Mouse (Mus musculus): ENCODE results near the gene 4833439L19Rik.

4833439L19Rik gene

DNA sequence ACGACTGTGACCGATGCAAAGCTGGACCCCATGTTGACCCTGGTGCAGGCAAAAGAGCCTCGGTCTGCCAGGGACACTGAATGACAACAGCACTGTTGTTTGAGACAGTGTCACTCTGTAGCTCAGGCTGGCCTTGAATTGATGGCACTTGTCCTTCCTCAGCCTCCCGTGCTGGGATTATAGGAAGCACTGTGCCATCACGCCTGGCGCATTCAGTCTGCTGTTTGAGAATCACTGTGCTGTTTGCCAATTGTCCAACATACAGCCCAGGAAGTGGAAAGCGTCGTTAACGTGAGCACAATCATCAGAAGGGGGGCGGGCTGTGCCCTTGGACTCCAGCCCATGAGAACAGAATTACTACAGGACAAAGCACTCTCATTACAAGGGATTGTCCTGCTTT is 16.9 kb upstream of the 4833439L19Rik start:
- no peak for DNase-seq (ENCODE audit: low spot score in 2 of 2)

DNA sequence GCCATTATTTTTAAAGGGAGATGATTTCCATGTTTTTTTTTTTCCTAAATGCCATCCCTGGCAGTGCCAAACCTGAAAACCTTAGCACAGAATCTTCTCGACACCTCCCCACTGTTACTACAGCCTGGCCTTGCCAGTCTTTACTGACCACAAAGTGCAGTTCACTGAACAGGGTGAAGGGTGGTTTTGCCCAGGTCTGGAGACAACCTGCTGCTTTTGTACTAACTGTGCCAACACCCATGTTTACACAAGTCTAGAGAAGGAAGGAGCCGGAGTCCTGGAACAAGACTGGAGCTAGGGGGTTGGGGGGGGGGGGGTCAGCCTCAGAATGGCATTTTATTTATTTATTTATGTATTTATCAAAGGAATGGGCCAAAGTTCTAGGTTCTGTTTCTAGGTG is 16.1 kb upstream of the 4833439L19Rik start:
- no peak for DNase-seq (ENCODE audit: low spot score in 2 of 2)

DNA sequence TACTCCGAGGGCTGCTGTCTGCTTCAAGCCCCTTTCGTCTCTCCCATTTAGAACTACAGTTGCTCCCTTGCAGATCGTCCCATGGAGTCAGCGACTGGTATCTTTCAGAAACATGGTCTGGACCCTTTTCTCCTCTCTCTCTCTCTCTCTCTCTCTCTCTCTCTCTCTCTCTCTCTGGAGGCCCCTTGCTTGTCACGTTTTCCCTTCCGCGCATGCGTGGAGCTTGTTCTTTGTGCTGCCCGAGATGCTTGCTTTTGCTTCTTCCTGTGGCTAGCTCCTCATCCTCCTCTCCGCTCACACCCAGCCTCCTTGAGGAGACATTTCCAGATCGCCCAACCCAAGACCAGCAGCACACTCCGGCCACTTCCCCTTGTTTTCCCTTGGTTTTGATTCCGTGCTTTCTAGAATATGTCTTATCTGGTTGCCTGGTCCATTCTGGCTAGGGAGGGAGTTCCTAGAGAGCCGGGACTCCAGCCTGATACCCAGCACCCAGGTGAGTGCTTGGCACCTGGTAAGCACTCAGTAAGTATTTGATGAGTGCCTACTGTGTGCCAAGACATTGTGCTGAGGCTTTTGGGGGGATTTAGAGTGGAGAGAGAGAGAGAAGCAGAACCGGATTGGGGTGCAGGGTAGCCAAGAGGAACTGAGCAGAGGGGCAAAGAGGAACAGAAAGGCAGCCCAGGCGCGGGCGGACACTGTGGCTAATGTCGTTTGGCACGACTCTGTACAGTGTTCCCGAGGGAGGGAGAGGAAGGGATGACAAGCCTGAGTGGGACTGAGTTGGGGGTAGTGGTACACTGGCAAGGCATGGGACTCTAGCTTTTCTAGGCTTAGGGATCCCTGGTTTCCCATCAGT is 12.6 kb upstream of the 4833439L19Rik start:
- DNase-seq (ENCODE audit: low spot score in 2 of 2) = no peak

DNA sequence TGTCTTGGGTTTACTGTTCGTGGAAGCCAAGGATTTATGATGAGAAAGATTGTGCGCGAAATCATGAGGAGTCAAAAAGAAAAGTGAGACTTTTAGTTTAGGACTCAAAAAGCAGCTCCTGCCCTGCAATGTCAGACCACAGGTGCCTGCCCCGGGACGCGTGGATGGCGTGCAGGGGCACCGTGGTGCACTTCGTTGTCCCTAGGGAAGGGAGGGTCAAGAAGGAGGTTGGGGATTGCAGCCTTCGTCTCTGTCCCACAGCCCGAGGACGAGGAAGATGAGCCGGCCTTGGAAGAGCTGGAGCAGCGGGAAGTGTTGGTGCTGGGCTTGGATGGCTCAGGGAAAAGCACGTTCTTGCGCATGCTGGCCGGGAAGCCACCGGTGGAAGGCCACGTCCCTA is 10.3 kb upstream of the 4833439L19Rik start:
- peak in 1 of 2 experiments; percentile 28 for DNase-seq (ENCODE audit: low spot score in 2 of 2)

DNA sequence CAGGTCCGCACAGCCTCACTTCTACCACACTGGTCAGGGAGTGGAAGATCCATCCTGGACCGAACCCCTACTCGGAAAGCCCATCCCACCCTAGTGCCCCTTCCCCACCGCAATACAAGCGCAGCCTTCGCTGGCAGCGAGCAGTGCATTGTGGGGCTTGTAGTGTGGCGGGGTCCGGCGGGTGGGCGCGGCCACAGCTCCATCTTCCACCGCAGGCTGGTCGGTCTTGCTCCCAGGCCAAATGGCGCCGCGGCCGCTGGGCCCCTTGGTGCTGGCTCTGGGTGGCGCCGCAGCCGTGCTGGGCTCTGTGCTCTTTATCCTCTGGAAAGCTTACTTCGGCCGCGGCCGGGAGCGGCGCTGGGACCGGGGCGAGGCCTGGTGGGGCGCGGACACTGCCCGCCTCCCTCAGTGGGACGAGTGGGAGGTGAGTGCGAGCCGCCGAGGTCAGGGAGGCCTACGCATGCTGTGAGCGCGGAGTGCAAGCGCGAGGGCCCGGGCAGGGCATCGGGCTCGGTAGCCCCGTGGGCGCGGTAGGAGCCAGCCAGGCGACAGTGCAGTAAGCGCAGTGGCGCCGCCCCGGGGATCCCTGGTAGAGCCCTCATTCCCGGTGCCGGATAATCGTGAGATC is 9.7 kb upstream of the 4833439L19Rik start, which contains the start of gene Arl10:
Arl10 (plus strand) TSS at position 162 of the 628 bp plus-strand sequence.
- peak; percentile 51 to 75 for DNase-seq (ENCODE audit: low spot score in 2 of 2)

DNA sequence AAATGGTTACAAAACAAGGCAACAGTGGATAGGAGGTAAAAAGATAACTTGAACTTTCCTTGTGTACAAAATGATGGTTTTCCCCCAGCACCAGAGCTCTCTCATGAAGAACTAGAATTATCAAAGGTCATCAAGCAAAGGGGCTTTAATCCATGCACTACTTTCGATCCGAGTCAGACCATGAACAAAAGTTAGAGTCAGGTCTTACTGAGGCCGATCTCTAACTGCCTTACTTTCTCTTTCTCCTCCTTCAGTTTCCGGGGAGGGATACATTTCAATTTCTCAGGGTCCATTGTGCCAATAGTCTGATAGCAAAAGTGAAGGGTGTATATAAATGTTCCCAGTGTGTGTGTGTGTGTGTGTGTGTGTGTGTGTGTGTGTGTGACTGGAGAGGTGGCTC is 7.4 kb upstream of the 4833439L19Rik start:
- no peak for DNase-seq (ENCODE audit: low spot score in 2 of 2)

DNA sequence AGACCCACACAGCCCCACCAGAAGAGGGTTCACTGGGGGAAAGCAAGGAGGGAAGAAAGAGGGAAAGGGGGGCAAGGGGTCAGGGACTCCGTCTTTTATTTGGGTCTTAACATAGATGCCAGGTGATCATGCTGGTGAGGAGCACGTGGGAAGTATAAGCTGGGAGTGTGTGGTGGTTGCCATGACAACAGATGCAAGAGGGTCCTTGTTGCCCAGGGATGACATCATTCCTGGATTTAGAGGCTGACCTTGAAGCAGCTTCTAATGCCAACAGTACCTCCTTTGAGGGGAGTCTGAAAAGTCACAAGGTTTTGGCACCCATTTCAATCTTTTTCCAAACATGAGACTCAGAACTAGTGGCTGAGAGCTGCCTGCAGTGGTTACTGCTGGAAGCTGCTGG is 6.4 kb upstream of the 4833439L19Rik start:
- no peak for DNase-seq (ENCODE audit: low spot score in 2 of 2)

DNA sequence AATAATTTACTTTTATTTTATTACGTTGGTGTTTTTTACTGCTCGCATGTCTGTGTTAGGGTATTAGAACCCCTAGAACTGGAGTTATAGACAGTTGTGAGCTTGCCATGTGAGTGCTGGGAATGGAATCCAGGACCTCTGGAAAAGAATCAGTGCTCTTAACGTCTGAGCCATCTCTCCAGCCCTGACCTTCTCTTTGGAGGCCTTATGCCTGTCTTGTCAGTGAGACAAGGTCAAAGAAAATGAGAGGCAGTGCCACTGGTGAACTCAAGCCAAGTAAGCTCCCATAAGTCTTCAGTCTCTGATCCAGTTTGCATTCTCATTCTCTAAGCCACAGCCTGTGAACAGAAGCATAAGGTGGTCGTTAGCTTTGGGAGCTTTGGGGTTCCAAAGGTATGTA is 5.5 kb upstream of the 4833439L19Rik start:
- DNase-seq (ENCODE audit: low spot score in 2 of 2) = no peak

DNA sequence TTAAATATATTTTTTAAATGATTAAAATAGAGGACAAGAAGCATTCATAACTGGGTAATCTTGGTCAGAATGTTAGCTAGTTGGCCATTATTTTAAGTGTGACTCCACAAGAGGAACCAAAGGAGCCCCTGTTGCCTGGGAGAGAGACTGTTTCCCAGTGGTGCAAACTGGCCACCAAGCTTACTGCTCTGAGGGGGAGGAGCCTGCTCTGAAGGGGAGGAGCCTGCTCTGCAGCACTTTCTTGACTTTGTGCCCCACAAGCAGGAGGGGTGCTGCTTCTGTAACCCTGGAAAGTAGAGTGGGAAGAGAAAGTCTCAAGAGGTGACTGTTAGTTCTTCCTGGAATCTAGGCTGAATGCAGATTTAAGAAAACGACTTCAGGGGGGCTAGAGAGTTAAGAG is 4.0 kb upstream of the 4833439L19Rik start:
- DNase-seq (ENCODE audit: low spot score in 2 of 2) = no peak

DNA sequence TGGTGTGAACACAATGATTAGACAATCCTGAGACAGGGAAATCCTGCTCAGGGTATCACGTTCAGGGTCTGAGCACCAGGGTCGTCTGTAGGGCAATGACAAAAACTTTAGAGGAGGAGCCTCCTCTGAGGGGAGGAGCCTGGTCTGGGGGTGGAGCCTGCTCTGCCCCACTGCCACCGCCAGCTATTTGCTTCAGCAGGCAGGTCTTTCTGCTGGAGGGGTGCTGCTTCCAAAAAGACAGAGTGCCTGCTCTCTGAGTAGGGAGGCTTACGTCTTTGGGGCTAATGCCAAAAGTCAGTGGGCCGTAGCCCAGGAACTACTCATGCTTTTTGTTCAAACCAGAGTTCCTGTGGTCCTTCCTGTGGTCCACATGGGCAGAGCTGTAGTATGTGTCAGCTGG is 3.1 kb upstream of the 4833439L19Rik start:
- DNase-seq (ENCODE audit: low spot score in 2 of 2) = no peak

DNA sequence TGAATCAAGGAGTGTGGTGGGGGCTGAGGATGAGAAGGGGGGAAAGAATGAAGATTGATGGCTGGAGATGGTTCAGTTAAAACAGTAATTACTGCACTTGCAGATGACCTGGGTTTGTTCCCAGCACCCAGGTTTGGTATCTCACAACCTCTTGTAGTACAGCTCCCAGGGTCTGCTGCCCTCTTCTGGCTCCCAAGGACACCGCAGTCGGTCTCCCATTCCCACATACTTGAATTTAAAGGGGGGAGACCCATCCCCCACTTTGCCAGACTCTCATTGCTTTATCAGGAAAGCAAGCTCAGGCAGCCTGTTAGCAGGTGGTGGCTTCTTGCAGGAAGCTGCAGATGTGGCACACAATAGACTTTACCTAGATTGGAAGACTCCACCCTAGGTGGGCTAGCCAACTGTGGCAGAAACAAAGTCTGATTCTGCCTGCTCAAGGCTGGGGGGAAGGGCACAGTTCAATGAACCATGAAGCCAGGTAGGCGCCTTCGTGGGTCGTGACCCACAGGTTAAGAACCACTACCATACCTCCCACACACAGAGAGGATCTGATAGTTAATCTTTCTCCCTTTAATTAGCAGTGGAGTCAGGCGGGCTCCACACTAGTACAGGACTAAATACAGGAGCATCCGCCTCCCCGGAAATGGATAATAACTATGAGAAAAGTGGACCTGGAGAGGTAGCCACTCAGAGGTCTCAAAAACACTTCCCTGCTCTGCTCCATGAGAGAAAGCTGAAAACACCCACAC is 535 bp upstream of the 4833439L19Rik start:
- DNase-seq (ENCODE audit: low spot score in 2 of 2) = peak in 1 of 2 experiments; percentile 62

DNA sequence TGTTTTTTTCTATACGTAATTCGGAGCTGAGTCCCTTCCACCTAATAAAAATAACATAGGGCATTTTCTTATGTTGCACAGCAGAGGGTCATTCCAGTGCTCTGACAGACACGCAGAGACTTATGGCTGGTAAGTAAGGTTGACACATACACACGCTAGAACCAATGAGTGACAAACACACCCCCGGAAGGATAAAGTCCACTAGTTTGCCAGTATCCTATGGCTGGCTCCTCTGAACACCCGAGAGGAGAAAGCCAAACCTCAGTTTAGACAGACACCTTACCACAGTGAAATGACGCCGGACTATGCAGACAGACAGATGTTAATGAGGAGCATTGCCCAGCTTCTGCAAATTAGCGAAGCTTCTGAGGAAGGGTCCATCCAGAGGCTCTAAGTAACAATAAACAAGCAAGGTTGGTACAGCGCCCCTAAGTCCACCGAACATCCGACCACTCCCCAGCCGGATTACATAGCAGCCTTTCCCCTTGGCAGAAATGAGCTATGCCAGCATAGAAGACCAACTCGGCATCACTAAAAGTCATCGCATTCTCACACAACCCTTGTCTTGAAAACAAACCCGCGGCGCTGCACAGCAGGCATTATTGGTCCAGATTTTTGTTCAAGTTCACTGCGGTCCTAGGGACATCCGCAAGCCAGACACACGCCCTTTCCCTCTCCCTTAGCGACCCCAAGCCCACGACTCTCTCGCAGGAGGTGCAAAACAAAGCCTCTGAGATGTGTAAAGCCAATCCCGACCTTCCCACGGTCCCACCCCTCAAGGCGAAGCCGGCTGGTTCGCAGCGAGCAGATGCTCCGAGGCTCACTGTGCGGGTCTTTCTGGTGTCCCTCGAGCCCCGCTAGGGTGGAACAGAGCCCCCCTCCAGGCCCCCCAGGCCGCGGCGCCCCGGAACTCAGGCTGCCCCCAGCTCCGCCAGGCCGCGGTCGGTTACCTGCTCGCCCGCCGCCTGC is 719 bp downstream of the 4833439L19Rik start:
- DNase-seq (ENCODE audit: low spot score in 2 of 2) = no peak

DNA sequence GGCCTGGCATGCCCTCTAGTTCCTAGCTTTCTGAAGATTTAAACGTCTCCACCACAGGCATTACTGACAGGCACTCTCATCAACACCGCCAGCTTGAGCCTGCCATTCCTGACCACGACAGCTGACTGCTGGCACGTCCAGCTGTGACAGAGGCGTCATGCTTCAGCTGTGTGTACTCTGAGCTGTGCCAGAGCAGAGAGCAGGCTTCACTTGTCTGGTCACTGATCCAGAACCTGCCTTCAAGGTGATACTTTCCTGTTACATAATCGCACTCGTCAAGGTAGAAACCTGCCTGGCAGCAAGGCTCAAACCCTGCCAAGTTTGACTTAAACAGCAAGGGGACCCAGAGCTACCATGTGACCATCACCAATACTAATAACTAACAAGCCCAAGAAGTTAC is 2.7 kb downstream of the 4833439L19Rik start:
- no peak for DNase-seq (ENCODE audit: low spot score in 2 of 2)

DNA sequence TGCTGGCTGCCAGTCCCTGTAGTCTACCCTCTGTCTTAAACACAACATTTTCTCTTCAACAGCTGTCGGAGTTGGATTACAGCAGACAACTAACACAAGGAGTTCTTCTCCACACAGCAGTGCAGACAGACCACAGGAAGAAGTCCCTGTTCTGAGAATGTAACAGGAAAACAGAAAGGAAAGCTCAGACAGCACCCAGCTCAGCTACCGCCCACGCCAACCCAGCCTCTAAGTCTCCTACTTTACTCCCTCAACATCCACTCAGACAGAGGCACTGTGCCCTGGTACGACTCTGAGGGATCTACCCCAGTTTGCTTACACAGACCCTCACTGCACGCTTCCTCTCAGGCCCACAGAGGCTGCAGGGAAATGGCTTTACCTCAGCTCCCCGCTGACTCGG is 4.6 kb downstream of the 4833439L19Rik start:
- DNase-seq (ENCODE audit: low spot score in 2 of 2) = no peak

DNA sequence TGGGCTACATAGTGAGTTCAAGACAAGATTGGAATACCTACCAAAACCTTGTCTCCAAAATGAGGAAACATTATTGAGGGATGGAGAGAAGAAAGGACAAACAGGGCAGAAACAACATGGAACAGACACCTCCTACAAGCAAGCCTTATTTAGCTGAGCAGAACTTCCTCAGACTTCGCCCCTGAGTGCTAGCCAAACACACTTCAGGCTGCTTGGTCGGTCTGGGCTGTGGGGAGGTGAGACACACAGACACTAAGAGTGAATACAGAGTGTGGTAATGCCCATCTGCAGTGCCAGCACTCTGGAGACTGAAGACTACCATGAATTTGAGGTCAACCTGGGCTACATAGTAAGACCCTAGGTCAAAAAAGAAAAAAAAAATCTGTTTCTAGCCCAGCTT is 5.6 kb downstream of the 4833439L19Rik start:
- DNase-seq (ENCODE audit: low spot score in 2 of 2) = no peak

DNA sequence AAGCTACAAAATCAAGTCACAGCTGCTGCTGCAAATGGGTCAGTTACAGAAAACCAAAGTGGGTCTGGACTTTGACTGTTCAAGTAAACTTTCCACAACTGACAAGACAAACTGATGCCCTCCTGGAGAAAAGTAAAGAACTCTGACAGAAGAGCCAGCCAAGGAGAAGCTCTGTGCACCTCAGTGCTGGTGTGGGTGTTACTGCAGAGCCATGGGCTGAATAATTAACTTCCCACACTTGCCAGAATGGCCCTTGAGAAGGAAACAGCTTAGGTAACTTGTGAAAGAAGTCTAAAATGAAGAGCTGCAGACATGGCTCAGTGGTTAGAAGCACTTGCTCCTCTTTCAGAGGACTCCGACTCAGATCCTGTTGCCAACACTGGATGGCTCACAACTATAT is 7.6 kb downstream of the 4833439L19Rik start:
- no peak for DNase-seq (ENCODE audit: low spot score in 2 of 2)

DNA sequence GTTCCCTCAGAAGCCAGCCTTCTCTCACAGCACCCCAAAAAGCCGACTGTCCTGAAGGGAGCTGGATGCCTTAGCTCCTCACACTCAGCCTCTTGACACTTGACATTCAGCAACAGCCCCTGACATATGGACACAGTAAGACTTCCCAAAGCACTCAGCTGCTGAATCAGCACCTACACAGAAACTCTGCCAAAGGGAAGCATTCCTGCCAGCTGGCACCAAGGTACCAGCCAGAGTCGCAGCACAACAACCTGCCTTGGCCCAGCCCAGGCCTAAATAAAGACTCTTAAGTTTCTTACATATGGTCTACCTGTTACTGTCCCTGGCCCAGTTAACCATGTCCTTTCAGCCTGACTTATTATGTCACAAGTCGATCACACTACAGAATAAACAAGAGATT is 8.4 kb downstream of the 4833439L19Rik start:
- no peak for DNase-seq (ENCODE audit: low spot score in 2 of 2)

DNA sequence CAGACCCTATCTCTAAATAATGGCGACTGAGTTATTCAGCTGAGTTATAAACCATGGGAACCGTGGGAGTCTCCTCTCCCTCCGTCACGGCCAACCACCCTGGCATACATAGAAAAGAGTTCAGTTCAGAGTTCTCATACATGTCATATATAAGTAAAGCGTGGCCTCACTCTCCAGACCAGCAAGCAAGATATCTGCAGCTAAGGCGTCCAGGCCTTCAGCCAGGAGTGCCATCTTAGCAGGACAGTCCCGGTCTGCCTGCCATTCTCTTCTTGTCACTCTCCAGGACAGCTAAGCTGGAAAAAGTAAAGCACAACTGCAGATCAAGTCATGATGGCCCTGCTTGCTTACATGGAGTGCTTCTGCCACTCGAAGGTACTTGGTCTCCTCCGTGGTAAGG is 9.1 kb downstream of the 4833439L19Rik start:
- no peak for DNase-seq (ENCODE audit: low spot score in 2 of 2)

DNA sequence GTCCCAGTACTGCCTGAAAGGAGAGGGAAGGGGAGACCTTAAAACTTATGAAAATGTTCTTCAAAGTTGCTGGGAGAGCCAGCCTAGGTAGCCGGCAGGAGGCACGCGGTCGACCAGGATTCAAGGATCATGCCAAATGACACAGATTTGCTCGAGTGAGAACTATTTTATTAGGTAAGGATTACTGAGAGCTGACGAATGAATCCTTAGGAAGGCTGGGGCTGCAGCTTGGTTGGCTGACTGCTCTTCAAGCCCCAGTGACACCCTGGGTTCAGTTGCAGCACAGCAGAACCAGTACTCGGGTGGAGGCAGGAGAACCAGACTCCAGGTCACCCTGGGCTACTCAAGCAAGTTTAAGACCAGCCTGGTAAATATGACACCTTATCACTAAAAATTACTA is 17.2 kb downstream of the 4833439L19Rik start:
- DNase-seq (ENCODE audit: low spot score in 2 of 2) = no peak

DNA sequence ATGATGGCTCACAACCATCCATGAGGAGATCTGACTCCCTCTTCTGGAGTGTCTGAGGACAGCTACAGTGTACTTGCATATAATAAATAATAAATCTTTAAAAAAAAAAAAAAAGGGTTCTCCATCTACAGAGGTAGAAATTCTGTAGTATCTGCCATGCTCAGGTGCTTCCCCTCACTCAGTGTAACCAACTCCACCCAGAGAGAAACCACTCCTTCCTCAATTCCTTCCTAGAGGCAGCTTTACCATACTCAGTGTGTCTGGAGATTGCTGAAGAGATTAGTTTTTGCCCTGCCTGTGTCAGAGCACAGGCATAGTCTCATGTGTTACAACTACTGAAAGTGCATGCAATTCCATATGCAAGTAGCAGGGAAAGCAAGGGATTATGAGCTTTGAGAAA is 33.1 kb downstream of the 4833439L19Rik start:
- DNase-seq (ENCODE audit: low spot score in 2 of 2) = no peak

DNA sequence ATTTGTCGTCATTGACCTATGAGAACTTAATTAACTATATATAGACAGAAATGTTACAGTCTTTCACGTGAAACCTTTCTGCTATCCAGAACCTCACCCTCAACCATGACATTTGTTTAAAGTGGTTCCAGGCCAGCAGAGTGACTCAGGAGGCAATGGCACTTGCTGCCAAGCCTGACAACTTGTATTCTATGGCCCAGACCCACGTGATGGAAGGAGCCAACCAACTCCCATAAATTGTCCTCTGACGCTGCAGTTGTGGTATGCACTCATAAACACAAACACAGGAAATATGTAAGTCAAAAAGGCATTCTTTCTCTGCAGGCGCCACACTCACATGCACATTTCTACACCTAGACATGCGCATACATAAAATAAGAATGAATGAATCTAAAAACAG is 38.1 kb downstream of the 4833439L19Rik start:
- no peak for DNase-seq (ENCODE audit: low spot score in 2 of 2)

Measured in cerebellum, postnatal 4 days (tissue).